In the genomic region with DNA sequence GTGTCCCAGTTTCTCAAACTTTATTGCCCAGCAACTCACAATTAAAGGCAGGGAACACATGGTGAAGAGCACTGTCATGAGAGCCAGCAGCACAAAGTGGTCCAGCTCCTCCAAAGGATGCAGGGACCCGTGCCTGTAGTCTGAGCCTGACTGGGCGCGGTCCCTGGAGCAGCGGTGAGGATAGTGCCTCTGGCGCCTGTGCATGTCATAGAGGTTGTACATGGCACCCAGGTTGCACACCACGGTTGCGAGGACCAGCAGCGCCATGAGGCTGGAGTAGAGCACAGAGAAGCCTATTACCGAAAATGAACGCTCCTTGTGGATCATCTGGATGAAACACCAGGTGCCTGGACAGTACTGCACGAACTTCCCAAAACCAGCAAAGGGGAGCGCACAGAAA, we compare ENCODE assay signal across 9 mouse cellular contexts. TPM values are rescaled to one million over a fixed set of nuclear protein-coding genes. Genes with fewer than 3 reads are reported as not detected.
DNase-seq lines count a peak whose midpoint lies in the region; ATAC-seq lines count a peak whose summit lies in the region.
"Had no signal": no experiment of that assay in that cellular context is flagged by ENCODE, and none has a peak within 500 bp of the region (broad histone marks: within the 10 kb centered on the region; RNA-seq: fewer than 3 reads in every experiment).

No protein-coding gene starts in this region.

- DNase-seq in heart, postnatal 10 days, result no peak
- no peak for DNase-seq in limb, embryonic 10.5 days (ENCODE audit: low spot score)
- no peak for DNase-seq in cerebellum, postnatal 10 days
- no peak for DNase-seq in lung, postnatal 10 days
- no peak for DNase-seq in kidney, postnatal 10 days

- no peaks in the 10 kb centered on the region for H3K9me3 ChIP-seq in heart, embryonic 16.5 days (replicated peaks; ENCODE audit: control insufficient read depth, low read length)
- H3K9me3 ChIP-seq in embryonic facial prominence, embryonic 15.5 days (replicated peaks), result no peaks in the 10 kb centered on the region
- no peaks in the 10 kb centered on the region for H3K9me3 ChIP-seq in limb, embryonic 10.5 days (replicated peaks)
- H3K9me3 ChIP-seq in neural tube, embryonic 15.5 days (replicated peaks), result no peaks in the 10 kb centered on the region
- H3K9me3 ChIP-seq: heart, embryonic 15.5 days had no signal

- peaks cover 22% of the 10 kb centered on the region for H3K27me3 ChIP-seq in heart, embryonic 16.5 days (ENCODE audit: control insufficient read depth, insufficient read depth, low read length)
- peaks cover 28% of the 10 kb centered on the region for H3K27me3 ChIP-seq in embryonic facial prominence, embryonic 15.5 days
- peaks cover 49% of the 10 kb centered on the region for H3K27me3 ChIP-seq in limb, embryonic 10.5 days (ENCODE audit: low read depth, poor library complexity, severe bottlenecking)
- H3K27me3 ChIP-seq in neural tube, embryonic 15.5 days (replicated peaks), result peaks cover 20% of the 10 kb centered on the region

- H3K4me1 ChIP-seq in heart, embryonic 16.5 days (ENCODE audit: control insufficient read depth, insufficient read depth, low read length), result no peaks in the 10 kb centered on the region
- peaks cover 8% of the 10 kb centered on the region for H3K4me1 ChIP-seq in embryonic facial prominence, embryonic 15.5 days
- peaks cover 24% of the 10 kb centered on the region for H3K4me1 ChIP-seq in limb, embryonic 10.5 days
- H3K4me1 ChIP-seq in neural tube, embryonic 15.5 days, result peaks cover 8% of the 10 kb centered on the region

- 18% methylated on average over 12 of the region's 12 CpGs for WGBS in heart, embryonic 16.5 days
- 12% methylated on average over 12 of the region's 12 CpGs for whole genome bisulfite sequencing in embryonic facial prominence, embryonic 15.5 days
- 16% methylated on average over 12 of the region's 12 CpGs for WGBS in limb, embryonic 10.5 days
- 16% methylated on average over 12 of the region's 12 CpGs for WGBS in neural tube, embryonic 15.5 days

- peak overlapping the region; percentile 46 for H3K4me2 ChIP-seq in heart, embryonic 16.5 days (ENCODE audit: low read depth, low read length)
- H3K4me2 ChIP-seq in embryonic facial prominence, embryonic 15.5 days (replicated peaks), result peak overlapping the region; percentile 47
- peak overlapping the region; percentile 74 for H3K4me2 ChIP-seq in neural tube, embryonic 15.5 days

- no peak for ATAC-seq in heart, embryonic 16.5 days (replicated peaks; ENCODE audit: extremely low read depth, insufficient read depth, low FRiP score)
- no peak for ATAC-seq in embryonic facial prominence, embryonic 15.5 days (ENCODE audit: insufficient number of reproducible peaks, low FRiP score, low TSS enrichment, low read depth)
- ATAC-seq in neural tube, embryonic 15.5 days (ENCODE audit: low FRiP score), result peak; percentile 62; the same call in 1 of the 2 replicates

- no peaks in the 10 kb centered on the region for H3K36me3 ChIP-seq in heart, embryonic 16.5 days (ENCODE audit: control insufficient read depth, insufficient read depth)
- H3K36me3 ChIP-seq in embryonic facial prominence, embryonic 15.5 days, result no peaks in the 10 kb centered on the region
- H3K36me3 ChIP-seq in limb, embryonic 10.5 days, result no peaks in the 10 kb centered on the region
- no peaks in the 10 kb centered on the region for H3K36me3 ChIP-seq in neural tube, embryonic 15.5 days
- H3K36me3 ChIP-seq: heart, embryonic 15.5 days had no signal

- H3K9ac ChIP-seq in heart, embryonic 16.5 days (ENCODE audit: low read length), result no peak overlapping the region
- no peak overlapping the region for H3K9ac ChIP-seq in embryonic facial prominence, embryonic 15.5 days
- H3K9ac ChIP-seq in neural tube, embryonic 15.5 days (replicated peaks), result no peak overlapping the region
- H3K9ac ChIP-seq: heart, embryonic 15.5 days had no signal

- H3K4me3 ChIP-seq in heart, embryonic 16.5 days (ENCODE audit: low read length), result no peak overlapping the region; the same call in 1 of the 2 replicates
- peak overlapping the region; percentile 28; the same call in 1 of the 2 replicates for H3K4me3 ChIP-seq in embryonic facial prominence, embryonic 15.5 days (replicated peaks)
- peak overlapping the region; percentile 48 for H3K4me3 ChIP-seq in limb, embryonic 10.5 days
- peak overlapping the region; percentile 43 for H3K4me3 ChIP-seq in neural tube, embryonic 15.5 days (replicated peaks)

- no peak overlapping the region for H3K27ac ChIP-seq in heart, embryonic 16.5 days (ENCODE audit: low read length)
- no peak overlapping the region for H3K27ac ChIP-seq in embryonic facial prominence, embryonic 15.5 days (replicated peaks)
- H3K27ac ChIP-seq in limb, embryonic 10.5 days, result no peak overlapping the region
- no peak overlapping the region for H3K27ac ChIP-seq in neural tube, embryonic 15.5 days (replicated peaks)
- H3K27ac ChIP-seq: heart, embryonic 15.5 days had no signal

- intact Hi-C loops in heart, postnatal 10 days (cut with DNase I), result no loop called here

RNA-seq across cellular contexts. Expression of a gene that starts 0.8 kb away (rescaled TPM):
- 0.06 TPM in 1 of 2 replicates, not detected in the other for polyA plus RNA-seq in heart, embryonic 16.5 days (2015; fragmentation: Nextera tagmentation; extraction: Ambion mirVana)
- total RNA-seq in heart, postnatal 10 days (2021), result not detected
- 1.1 and 1.6 TPM in 2 replicates for polyA plus RNA-seq in embryonic facial prominence, embryonic 15.5 days (2015; fragmentation: Nextera tagmentation; extraction: Ambion mirVana)
- 0.05 TPM in 1 of 2 replicates, not detected in the other for polyA plus RNA-seq in limb, embryonic 10.5 days (2016; fragmentation: Nextera tagmentation; extraction: Ambion mirVana)
- 0.73 and 0.83 TPM in 2 replicates for polyA plus RNA-seq in neural tube, embryonic 15.5 days (2015; fragmentation: Nextera tagmentation; extraction: Ambion mirVana)
- polyA plus RNA-seq: heart, embryonic 15.5 days had no signal
